Mouse (Mus musculus) heart, postnatal 0 days (tissue): Measurements from ENCODE around the gene Fbxo7. TPM values are rescaled to one million over a fixed set of nuclear protein-coding genes. Genes with fewer than 3 reads are reported as not detected.
"Not testable (repeated sequence)": the region's sequence is repeated elsewhere in the genome, so short reads cannot be mapped to it uniquely, and the experiment has no call there.

ENCODE experiments used
- ATAC-seq: fragments of 200-750 bp; cut with Nextera tagmentation; 2 replicates; pipeline ENCODE4 v1.8.0; 2017; ENCODE audit warnings: low read depth, moderate number of reproducible peaks, moderate library complexity; ENCODE audit not compliant: insufficient read depth
- DNase-seq: peaks from one replicate; pipeline ENCODE4 v3.0.0-alpha.2; 2016; ENCODE audit warnings: low spot score
- H3K27ac ChIP-seq: fragments of 300-500 bp; sonication (generic); 2 replicates; pipeline ENCODE4 v1.5.1; 2014; ENCODE audit warnings: low read depth, mild to moderate bottlenecking
- H3K27me3 ChIP-seq: fragments of 300-500 bp; sonication (generic); 2 replicates; pipeline ENCODE4 v1.6.1; 2014; ENCODE audit warnings: low read length, mixed read lengths; ENCODE audit not compliant: control insufficient read depth, insufficient read depth
- H3K36me3 ChIP-seq: fragments of 300-500 bp; sonication (generic); replicated peaks from 2 replicates; pipeline ENCODE4 v1.6.1; 2014; ENCODE audit warnings: low read length, mixed read lengths; ENCODE audit not compliant: control insufficient read depth, insufficient read depth
- H3K4me1 ChIP-seq: fragments of 300-500 bp; sonication (generic); 2 replicates; pipeline ENCODE4 v1.6.1; 2014; ENCODE audit warnings: antibody characterized with exemption; ENCODE audit not compliant: control insufficient read depth, insufficient read depth
- H3K4me2 ChIP-seq: fragments of 300-500 bp; sonication (generic); 2 replicates; pipeline ENCODE4 v1.6.1; 2014; ENCODE audit warnings: low read depth, mild to moderate bottlenecking, low read length, moderate library complexity
- H3K4me3 ChIP-seq: fragments of 300-500 bp; sonication (generic); 2 replicates; pipeline ENCODE4 v1.5.1; 2014; ENCODE audit warnings: low read depth, low read length
- H3K9ac ChIP-seq: fragments of 300-500 bp; sonication (generic); replicated peaks from 2 replicates; pipeline ENCODE4 v1.6.1; 2014; ENCODE audit warnings: low read depth, low read length, mixed read lengths
- H3K9me3 ChIP-seq: fragments of 300-500 bp; sonication (generic); replicated peaks from 2 replicates; pipeline ENCODE4 v1.6.1; 2016; ENCODE audit warnings: low read length; ENCODE audit not compliant: control insufficient read depth
- CTCF ChIP-seq: IDR thresholded peaks from 2 replicates; pipeline ENCODE4 v1.5.1; 2016; ENCODE audit warnings: antibody characterized with exemption, control low read depth, low read depth
- EP300 ChIP-seq: IDR thresholded peaks from 2 replicates; pipeline ENCODE4 v1.6.1; 2016; ENCODE audit warnings: antibody characterized with exemption, low read depth
- WGBS: fragments of 180-500 bp; shearing (Covaris S2); extraction: QIAGEN DNeasy Blood & Tissue Kit; methylation state at CpG from one replicate; pipeline ENCODE4 v1.1.7; 2014; 5-methylcytosine and 5-hydroxymethylcytosine counted together
- polyA plus RNA-seq: library from polyadenylated mRNA; unstranded; fragments of >200 nt; fragmentation: Nextera tagmentation; extraction: Ambion mirVana; gene quantifications from 2 replicates; pipeline ENCODE4 v1.2.1, GENCODE M21; 2015
- total RNA-seq: library from RNA; depleted of rRNA; stranded (reverse); fragments of >200 nt; gene quantifications from 2 replicates; pipeline ENCODE4 v1.2.3, GENCODE M21; 2014; ENCODE audit warnings: low replicate concordance

Fbxo7 gene
- total and polyA plus RNA-seq, 2 experiments from 2014 or later = 16.1 to 19.9 TPM

DNA sequence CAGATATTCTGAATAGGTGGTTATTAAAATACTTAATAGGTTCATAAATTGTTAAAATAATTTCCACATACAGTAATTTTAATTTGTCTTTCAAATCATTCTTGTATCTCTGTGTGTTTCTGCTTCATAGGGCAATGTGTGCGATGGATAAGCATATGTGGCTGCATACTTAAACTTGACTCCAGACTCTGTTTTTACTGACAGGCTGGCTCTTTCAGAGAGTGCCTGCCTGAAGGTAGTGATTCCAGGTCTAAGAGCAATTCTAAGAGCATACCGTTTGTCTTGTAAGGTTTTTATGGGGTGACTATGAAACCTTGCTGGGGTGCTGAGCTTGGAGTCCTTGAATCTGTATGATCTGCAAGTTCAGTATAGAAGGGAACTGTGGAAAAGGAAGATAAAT is 4.1 kb downstream of the Fbxo7 start:
- H3K4me3 ChIP-seq = no peak overlapping the region
- H3K9ac ChIP-seq = no peak overlapping the region
- H3K27ac ChIP-seq = no peak overlapping the region
- no peak overlapping the region for H3K4me2 ChIP-seq
- ATAC-seq = no peak
- H3K27me3 ChIP-seq = no peaks in the 10 kb centered on the region
- no peaks in the 10 kb centered on the region for H3K4me1 ChIP-seq
- TF ChIP-seq CTCF (no peak), EP300 (no peak)
- DNase-seq = no peak
- WGBS = 81% methylated on average over 2 of the region's 2 CpGs
- H3K36me3 ChIP-seq = peaks cover 2% of the 10 kb centered on the region; the same call in 1 of the 2 replicates
- H3K9me3 ChIP-seq = no peaks in the 10 kb centered on the region

DNA sequence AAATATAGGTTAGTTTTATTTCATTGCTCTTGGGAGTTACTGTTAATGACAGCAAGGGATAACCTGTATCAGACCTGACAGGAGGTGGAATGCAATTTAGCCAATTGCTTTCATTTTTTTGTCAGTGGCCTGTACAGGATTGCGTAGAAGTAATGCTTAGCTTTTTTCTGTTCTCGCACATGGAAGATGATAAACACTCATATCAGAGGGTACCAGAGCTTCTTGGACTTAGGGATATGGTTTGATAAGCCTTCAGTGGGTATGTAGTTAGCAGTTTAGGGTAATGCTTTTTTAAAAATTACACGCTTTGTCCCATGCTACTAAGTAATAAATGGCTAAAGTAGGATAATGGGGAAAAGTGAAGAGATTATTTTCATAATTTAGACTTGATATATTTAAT is 4.6 kb downstream of the Fbxo7 start:
- TF ChIP-seq CTCF (no peak), EP300 (no peak)
- Histone ChIP-seq H3K9me3 (no peaks in the 10 kb centered on the region), H3K4me3 (no peak overlapping the region), H3K27ac (no peak overlapping the region), H3K4me2 (no peak overlapping the region), H3K9ac (no peak overlapping the region), H3K36me3 (peaks cover 7% of the 10 kb centered on the region), H3K4me1 (no peaks in the 10 kb centered on the region), H3K27me3 (no peaks in the 10 kb centered on the region)
- WGBS = 92% methylated on average over 3 of the region's 3 CpGs
- DNase-seq (no peak), ATAC-seq (no peak)

DNA sequence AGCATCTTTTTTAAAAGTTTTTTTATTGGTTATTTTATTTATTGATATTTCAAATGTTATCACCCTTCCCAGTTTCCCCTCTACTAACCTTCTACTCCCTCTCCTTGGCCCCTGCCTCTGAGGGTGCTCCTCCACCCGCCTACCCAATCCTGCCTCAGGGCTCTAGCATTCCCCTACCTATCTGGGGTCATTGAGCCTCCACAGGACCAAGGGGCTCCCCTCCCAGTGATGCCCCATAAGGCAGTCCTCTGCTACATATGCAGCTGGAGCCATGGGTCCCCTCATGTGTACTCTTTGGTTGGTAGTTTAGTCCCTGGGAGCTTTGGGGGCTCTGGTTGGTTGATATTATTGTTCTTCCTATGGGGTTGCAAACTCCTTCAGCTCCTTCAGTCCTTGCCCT is 5.0 kb downstream of the Fbxo7 start:
- H3K4me1 ChIP-seq, H3K4me3 ChIP-seq, H3K27me3 ChIP-seq, H3K36me3 ChIP-seq, ATAC-seq, H3K4me2 ChIP-seq, H3K9ac ChIP-seq, H3K27ac ChIP-seq, H3K9me3 ChIP-seq, DNase-seq: not testable (repeated sequence)
- 88% methylated on average over 1 of the region's 1 CpGs for WGBS

DNA sequence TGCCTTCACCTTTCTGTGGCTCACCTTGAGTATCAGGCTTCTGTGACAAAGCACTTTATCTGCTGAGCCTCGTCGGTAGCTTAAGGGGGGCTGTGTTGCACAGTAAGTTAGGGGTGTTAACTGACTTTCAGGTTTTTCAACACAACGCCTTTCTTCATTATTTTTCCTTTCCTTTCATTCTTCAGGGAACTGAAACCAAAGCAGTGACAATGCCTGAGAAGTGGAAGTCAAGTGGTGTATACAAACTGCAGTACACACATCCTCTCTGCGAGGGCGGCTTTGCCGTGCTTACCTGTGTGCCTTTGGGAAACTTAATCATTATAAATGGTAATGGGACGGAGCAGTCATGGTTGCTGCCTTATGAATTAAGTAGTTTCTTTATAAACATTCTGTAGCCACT is 9.0 kb downstream of the Fbxo7 start:
- no peak overlapping the region for H3K4me2 ChIP-seq
- no peaks in the 10 kb centered on the region for H3K4me1 ChIP-seq
- no peak for ATAC-seq
- H3K27me3 ChIP-seq = no peaks in the 10 kb centered on the region
- peaks cover 24% of the 10 kb centered on the region for H3K36me3 ChIP-seq
- H3K4me3 ChIP-seq = no peak overlapping the region
- no peak overlapping the region for H3K9ac ChIP-seq
- DNase-seq = no peak
- TF ChIP-seq CTCF (no peak), EP300 (no peak)
- no peaks in the 10 kb centered on the region for H3K9me3 ChIP-seq
- no peak overlapping the region for H3K27ac ChIP-seq
- WGBS = 87% methylated on average over 7 of the region's 7 CpGs

DNA sequence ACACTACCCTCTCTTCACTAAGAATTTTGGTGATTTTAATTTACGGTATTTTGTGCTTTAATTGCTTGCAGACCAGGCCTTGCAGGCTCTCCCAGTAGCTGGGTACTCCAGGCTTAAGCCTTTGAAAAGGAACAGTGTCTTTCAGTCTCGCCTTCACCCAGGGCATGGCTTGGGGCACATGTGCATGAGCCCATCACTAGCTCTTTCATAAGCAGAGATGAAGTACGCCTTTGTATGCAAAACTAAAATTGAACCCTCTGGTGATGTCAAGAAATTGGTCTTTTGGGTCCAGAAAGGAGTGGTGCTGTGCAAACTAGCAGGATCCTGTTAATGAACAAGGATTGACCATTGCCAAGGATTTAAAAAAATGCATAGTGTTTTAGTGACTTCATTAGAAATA is 10.7 kb downstream of the Fbxo7 start:
- Histone ChIP-seq H3K9me3 (no peaks in the 10 kb centered on the region), H3K4me2 (no peak overlapping the region), H3K9ac (no peak overlapping the region), H3K27me3 (no peaks in the 10 kb centered on the region), H3K4me3 (no peak overlapping the region), H3K4me1 (no peaks in the 10 kb centered on the region), H3K27ac (no peak overlapping the region), H3K36me3 (peaks cover 29% of the 10 kb centered on the region)
- no peak for DNase-seq
- no peak for ATAC-seq
- TF ChIP-seq EP300 = no peak
- no peak for TF ChIP-seq CTCF
- WGBS = 87% methylated on average over 3 of the region's 3 CpGs

DNA sequence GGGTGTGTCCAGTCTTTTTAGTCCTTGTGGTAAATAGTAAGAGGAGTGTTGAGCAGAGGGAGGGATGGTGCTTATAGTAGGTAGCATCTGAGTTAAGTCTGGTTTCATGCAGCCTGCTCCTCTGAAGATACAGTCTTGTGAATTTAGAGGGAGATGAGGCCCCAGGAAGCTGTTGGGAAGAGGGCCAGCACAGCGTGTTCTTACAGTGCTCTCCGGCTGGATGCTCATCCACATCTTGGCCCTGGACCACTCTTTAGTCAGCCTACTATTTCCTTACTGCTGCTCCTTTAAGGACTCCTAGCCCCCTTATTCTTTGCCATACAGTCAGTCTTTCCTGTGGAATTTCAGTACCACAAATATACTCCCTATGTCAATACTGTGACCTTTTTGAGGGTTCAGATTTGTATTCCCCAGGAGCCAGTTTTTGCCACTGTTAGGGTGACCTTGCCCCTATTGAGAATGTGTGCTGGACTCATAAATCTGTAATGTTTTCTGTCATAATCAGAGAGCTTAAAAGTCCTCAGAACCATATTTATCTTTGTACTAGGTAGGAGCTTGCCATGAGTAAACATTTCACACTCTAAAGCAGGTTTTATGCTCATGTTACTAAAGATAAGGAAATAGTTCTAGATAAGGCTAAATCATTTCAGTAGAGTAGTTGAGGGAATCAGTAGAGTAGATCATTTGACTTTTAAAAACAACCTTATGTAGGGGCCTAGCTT is 12.4 kb downstream of the Fbxo7 start:
- H3K36me3 ChIP-seq = peaks cover 39% of the 10 kb centered on the region
- 73% methylated on average over 2 of the region's 2 CpGs for WGBS

More for the DNA sequence above, 12.4 kb downstream of the Fbxo7 start:
- TF ChIP-seq EP300 = no peak
- no peak for TF ChIP-seq CTCF
- Histone ChIP-seq H3K27ac (no peak overlapping the region), H3K4me2 (no peak overlapping the region), H3K9me3 (no peaks in the 10 kb centered on the region), H3K4me3 (no peak overlapping the region), H3K9ac (no peak overlapping the region), H3K27me3 (no peaks in the 10 kb centered on the region), H3K4me1 (no peaks in the 10 kb centered on the region)
- ATAC-seq (no peak), DNase-seq (no peak)
